Mouse (Mus musculus): ENCODE measurements around the gene Ighmbp2. TPM values are rescaled to one million over a fixed set of nuclear protein-coding genes. Genes with fewer than 3 reads are reported as not detected.
A peak's percentile ranks its signal among the peaks of the same experiment; 100 is the strongest.

Ighmbp2 gene
- polyA plus RNA-seq, 1 experiment from 2014 or later: 10.6 TPM

GRCm38 (mm10) chr19:3320086-3320485 lies 37.3 kb upstream of the Ighmbp2 start:
- H3K9me3 ChIP-seq (replicated peaks): no peaks in the 10 kb centered on the region
- no peak overlapping the region for H3K9ac ChIP-seq (replicated peaks)
- H3K36me3 ChIP-seq: no peaks in the 10 kb centered on the region
- peaks cover 37% of the 10 kb centered on the region for H3K4me1 ChIP-seq
- 77% methylated on average over 7 of the region's 7 CpGs for WGBS
- no peak overlapping the region for H3K4me2 ChIP-seq
- no peak overlapping the region for H3K4me3 ChIP-seq (replicated peaks)
- no peak overlapping the region for H3K27ac ChIP-seq (replicated peaks)
- peaks cover 39% of the 10 kb centered on the region for H3K27me3 ChIP-seq (replicated peaks)
- no peak for ATAC-seq (ENCODE audit: low FRiP score)

- H3K27ac ChIP-seq (replicated peaks): no peak overlapping the region
- H3K36me3 ChIP-seq: no peaks in the 10 kb centered on the region
- H3K9ac ChIP-seq (replicated peaks): no peak overlapping the region
- H3K4me2 ChIP-seq: no peak overlapping the region
- H3K27me3 ChIP-seq (replicated peaks): peaks cover 36% of the 10 kb centered on the region
- H3K4me3 ChIP-seq (replicated peaks): no peak overlapping the region
- no peaks in the 10 kb centered on the region for H3K9me3 ChIP-seq (replicated peaks)
- 87% methylated on average over 2 of the region's 2 CpGs for WGBS
- no peak for ATAC-seq (ENCODE audit: low FRiP score)
- peaks cover 29% of the 10 kb centered on the region for H3K4me1 ChIP-seq
These were observed 36.5 kb upstream of the Ighmbp2 start for GRCm38 (mm10) chr19:3319341-3319740.

- Histone ChIP-seq H3K4me1 (no peaks in the 10 kb centered on the region), H3K36me3 (no peaks in the 10 kb centered on the region), H3K4me2 (no peak overlapping the region), H3K9me3 (replicated peaks) (no peaks in the 10 kb centered on the region), H3K27ac (replicated peaks) (no peak overlapping the region), H3K27me3 (replicated peaks) (peaks cover 8% of the 10 kb centered on the region), H3K9ac (replicated peaks) (no peak overlapping the region), H3K4me3 (replicated peaks) (no peak overlapping the region)
- 67% methylated on average over 16 of the region's 16 CpGs for WGBS
- no peak for ATAC-seq (ENCODE audit: low FRiP score)
These were observed 24.5 kb upstream of the Ighmbp2 start for GRCm38 (mm10) chr19:3307175-3307949.

GRCm38 (mm10) chr19:3304017-3304416 lies 21.2 kb upstream of the Ighmbp2 start:
- no peak overlapping the region for H3K9ac ChIP-seq (replicated peaks)
- ATAC-seq (ENCODE audit: low FRiP score): no peak
- H3K36me3 ChIP-seq: no peaks in the 10 kb centered on the region
- no peaks in the 10 kb centered on the region for H3K4me1 ChIP-seq
- no peaks in the 10 kb centered on the region for H3K9me3 ChIP-seq (replicated peaks)
- no peak overlapping the region for H3K4me2 ChIP-seq
- 84% methylated on average over 4 of the region's 4 CpGs for WGBS
- H3K27me3 ChIP-seq (replicated peaks): peaks cover 8% of the 10 kb centered on the region; the same call in 1 of the 2 replicates
- H3K4me3 ChIP-seq (replicated peaks): no peak overlapping the region
- H3K27ac ChIP-seq (replicated peaks): no peak overlapping the region

- Histone ChIP-seq H3K4me2 (no peak overlapping the region), H3K27me3 (replicated peaks) (no peaks in the 10 kb centered on the region), H3K36me3 (peaks cover 7% of the 10 kb centered on the region), H3K9ac (replicated peaks) (no peak overlapping the region), H3K4me3 (replicated peaks) (no peak overlapping the region), H3K4me1 (no peaks in the 10 kb centered on the region), H3K9me3 (replicated peaks) (no peaks in the 10 kb centered on the region), H3K27ac (replicated peaks) (no peak overlapping the region)
- ATAC-seq (ENCODE audit: low FRiP score): no peak
- 87% methylated on average over 7 of the region's 7 CpGs for WGBS
These were observed 15.0 kb upstream of the Ighmbp2 start for GRCm38 (mm10) chr19:3297775-3298174.

- Histone ChIP-seq H3K27me3 (replicated peaks) (no peaks in the 10 kb centered on the region), H3K4me3 (replicated peaks) (no peak overlapping the region), H3K4me2 (no peak overlapping the region), H3K4me1 (no peaks in the 10 kb centered on the region), H3K36me3 (peaks cover 7% of the 10 kb centered on the region), H3K9me3 (replicated peaks) (no peaks in the 10 kb centered on the region), H3K27ac (replicated peaks) (no peak overlapping the region), H3K9ac (replicated peaks) (no peak overlapping the region)
- no peak for ATAC-seq (ENCODE audit: low FRiP score)
These were observed 14.2 kb upstream of the Ighmbp2 start for GRCm38 (mm10) chr19:3297034-3297433.

GRCm38 (mm10) chr19:3295245-3295644 lies 12.4 kb upstream of the Ighmbp2 start:
- Histone ChIP-seq H3K4me1 (no peaks in the 10 kb centered on the region), H3K27ac (replicated peaks) (no peak overlapping the region), H3K4me2 (no peak overlapping the region), H3K9me3 (replicated peaks) (no peaks in the 10 kb centered on the region), H3K27me3 (replicated peaks) (no peaks in the 10 kb centered on the region), H3K4me3 (replicated peaks) (no peak overlapping the region), H3K9ac (replicated peaks) (no peak overlapping the region), H3K36me3 (peaks cover 17% of the 10 kb centered on the region)
- 88% methylated on average over 6 of the region's 6 CpGs for WGBS
- no peak for ATAC-seq (ENCODE audit: low FRiP score)

GRCm38 (mm10) chr19:3292993-3293392 lies 10.2 kb upstream of the Ighmbp2 start:
- ATAC-seq (ENCODE audit: low FRiP score): no peak
- WGBS: 95% methylated on average over 1 of the region's 1 CpGs
- H3K4me1 ChIP-seq: no peaks in the 10 kb centered on the region

GRCm38 (mm10) chr19:3292028-3292427 lies 9.2 kb upstream of the Ighmbp2 start:
- Histone ChIP-seq H3K27me3 (replicated peaks) (no peaks in the 10 kb centered on the region), H3K9ac (replicated peaks) (no peak overlapping the region), H3K27ac (replicated peaks) (no peak overlapping the region), H3K36me3 (peaks cover 47% of the 10 kb centered on the region), H3K4me2 (no peak overlapping the region), H3K9me3 (replicated peaks) (no peaks in the 10 kb centered on the region), H3K4me3 (replicated peaks) (no peak overlapping the region), H3K4me1 (no peaks in the 10 kb centered on the region)
- 85% methylated on average over 2 of the region's 2 CpGs for WGBS
- ATAC-seq (ENCODE audit: low FRiP score): peak; percentile 69; the same call in 1 of the 2 replicates

More at GRCm38 (mm10) chr19:3292993-3293392, 10.2 kb upstream of the Ighmbp2 start:
- Histone ChIP-seq H3K27me3 (replicated peaks) (no peaks in the 10 kb centered on the region), H3K27ac (replicated peaks) (no peak overlapping the region), H3K9me3 (replicated peaks) (no peaks in the 10 kb centered on the region), H3K9ac (replicated peaks) (no peak overlapping the region), H3K4me2 (no peak overlapping the region), H3K36me3 (peaks cover 38% of the 10 kb centered on the region), H3K4me3 (replicated peaks) (no peak overlapping the region)

GRCm38 (mm10) chr19:3289006-3289405 lies 6.2 kb upstream of the Ighmbp2 start:
- Histone ChIP-seq H3K9ac (replicated peaks) (no peak overlapping the region), H3K4me3 (replicated peaks) (no peak overlapping the region), H3K9me3 (replicated peaks) (no peaks in the 10 kb centered on the region), H3K4me1 (peaks cover under 1% of the 10 kb centered on the region; the same call in 1 of the 2 replicates), H3K27ac (replicated peaks) (no peak overlapping the region), H3K27me3 (replicated peaks) (no peaks in the 10 kb centered on the region), H3K36me3 (peaks cover 66% of the 10 kb centered on the region), H3K4me2 (no peak overlapping the region)
- 80% methylated on average over 1 of the region's 1 CpGs for WGBS
- no peak for ATAC-seq (ENCODE audit: low FRiP score)

GRCm38 (mm10) chr19:3281886-3282285 lies 931 bp downstream of the Ighmbp2 start:
- peak overlapping the region; percentile 86 for H3K9ac ChIP-seq (replicated peaks)
- peaks cover 24% of the 10 kb centered on the region for H3K4me1 ChIP-seq
- peak overlapping the region; percentile 72 for H3K4me2 ChIP-seq
- no peak overlapping the region for H3K27ac ChIP-seq (replicated peaks)
- WGBS: 78% methylated on average over 4 of the region's 4 CpGs
- peak; percentile 10; the same call in 1 of the 2 replicates for ATAC-seq (ENCODE audit: low FRiP score)
- peaks cover 44% of the 10 kb centered on the region for H3K36me3 ChIP-seq
- H3K9me3 ChIP-seq (replicated peaks): no peaks in the 10 kb centered on the region
- peak overlapping the region; percentile 91 for H3K4me3 ChIP-seq (replicated peaks)
- no peaks in the 10 kb centered on the region for H3K27me3 ChIP-seq (replicated peaks)

- H3K4me2 ChIP-seq: no peak overlapping the region
- ATAC-seq (ENCODE audit: low FRiP score): no peak
- WGBS: 92% methylated on average over 3 of the region's 3 CpGs
- H3K9ac ChIP-seq (replicated peaks): no peak overlapping the region
- H3K27ac ChIP-seq (replicated peaks): no peak overlapping the region
- H3K36me3 ChIP-seq: peaks cover 83% of the 10 kb centered on the region
- H3K9me3 ChIP-seq (replicated peaks): no peaks in the 10 kb centered on the region
- H3K4me3 ChIP-seq (replicated peaks): no peak overlapping the region
- H3K4me1 ChIP-seq: peaks cover 3% of the 10 kb centered on the region
- no peaks in the 10 kb centered on the region for H3K27me3 ChIP-seq (replicated peaks)
These were observed 7.0 kb downstream of the Ighmbp2 start for GRCm38 (mm10) chr19:3275744-3276365.
